Mouse (Mus musculus) heart, adult 2 months (tissue): ENCODE results near the gene Gnai2.

Experiments used
- CTCF ChIP-seq: fragments of 200-600 bp; IDR thresholded peaks from 2 replicates; pipeline ENCODE4 v1.8.1; 2022; ENCODE audit warnings: antibody characterized with exemption, mild to moderate bottlenecking, moderate library complexity
- EP300 ChIP-seq: fragments of 200-500 bp; IDR thresholded peaks from 2 replicates; pipeline ENCODE4 v1.6.1; 2011; ENCODE audit warnings: low read depth, low read length, control low read depth; ENCODE audit not compliant: insufficient read depth
- POLR2A ChIP-seq: fragments of 200-500 bp; IDR thresholded peaks from 2 replicates; pipeline ENCODE4 v1.6.1; 2011; ENCODE audit warnings: mild to moderate bottlenecking, low read depth, low read length, control low read depth; ENCODE audit not compliant: insufficient read depth

- TF ChIP-seq CTCF (no peak), POLR2A (no peak), EP300 (no peak)
Observed at GRCm38 (mm10) chr9:107674609-107675429, 39.7 kb upstream of the Gnai2 start.
